Mouse (Mus musculus) spleen, adult 2 months (tissue): ENCODE measurements at regions not wholly inside any gene's neighbourhood (a gene's known extent, or its start where the extent isn't known, plus 50 kb on each side); places are given as distances from the start of the nearest gene placed in this dataset.

Source experiments
- DNase-seq, 2 experiments: peaks; one replicate each; pipeline versions ENCODE4 v3.0.0 to v3.0.0-alpha.2; 2012 to 2021; ENCODE audit warnings: low spot score in 2 of 2, low read depth in 1 of 2
- H3K27ac ChIP-seq: fragments of 200-500 bp; 2 replicates; pipeline ENCODE4 v1.5.1; 2012; ENCODE audit warnings: low read length, inconsistent platforms; ENCODE audit not compliant: insufficient read depth
- H3K27me3 ChIP-seq: fragments of 200-500 bp; 2 replicates; pipeline ENCODE4 v1.6.1; 2012; ENCODE audit warnings: mild to moderate bottlenecking, moderate library complexity, low read length, inconsistent platforms; ENCODE audit not compliant: control insufficient read depth, insufficient read depth
- H3K36me3 ChIP-seq: fragments of 200-500 bp; 2 replicates; pipeline ENCODE4 v1.6.1; 2012; ENCODE audit warnings: mild to moderate bottlenecking, low read length, inconsistent platforms; ENCODE audit not compliant: control insufficient read depth, insufficient read depth
- H3K4me1 ChIP-seq: fragments of 200-500 bp; 2 replicates; pipeline ENCODE4 v1.6.1; 2011; ENCODE audit warnings: inconsistent platforms; ENCODE audit not compliant: control insufficient read depth, insufficient read depth, insufficient read length
- H3K4me3 ChIP-seq: fragments of 200-500 bp; 2 replicates; pipeline ENCODE4 v1.5.1; 2011; ENCODE audit warnings: mild to moderate bottlenecking, inconsistent platforms; ENCODE audit not compliant: insufficient read depth, insufficient read length; ENCODE audit errors: extremely low read depth
- CTCF ChIP-seq: fragments of 200-500 bp; IDR thresholded peaks from 2 replicates; pipeline ENCODE4 v1.5.1; 2011; ENCODE audit warnings: mild to moderate bottlenecking, inconsistent platforms; ENCODE audit not compliant: insufficient read depth, insufficient read length, insufficient replicate concordance; ENCODE audit errors: extremely low read depth
- POLR2A ChIP-seq: fragments of 200-500 bp; IDR thresholded peaks from 2 replicates; pipeline ENCODE4 v1.6.1; 2011; ENCODE audit warnings: low read depth, low read length, inconsistent platforms
- WGBS: fragments of 180-500 bp; shearing (Covaris S2); methylation state at CpG from one replicate; pipeline ENCODE4 v1.1.7; 2018; 5-methylcytosine and 5-hydroxymethylcytosine counted together

DNA sequence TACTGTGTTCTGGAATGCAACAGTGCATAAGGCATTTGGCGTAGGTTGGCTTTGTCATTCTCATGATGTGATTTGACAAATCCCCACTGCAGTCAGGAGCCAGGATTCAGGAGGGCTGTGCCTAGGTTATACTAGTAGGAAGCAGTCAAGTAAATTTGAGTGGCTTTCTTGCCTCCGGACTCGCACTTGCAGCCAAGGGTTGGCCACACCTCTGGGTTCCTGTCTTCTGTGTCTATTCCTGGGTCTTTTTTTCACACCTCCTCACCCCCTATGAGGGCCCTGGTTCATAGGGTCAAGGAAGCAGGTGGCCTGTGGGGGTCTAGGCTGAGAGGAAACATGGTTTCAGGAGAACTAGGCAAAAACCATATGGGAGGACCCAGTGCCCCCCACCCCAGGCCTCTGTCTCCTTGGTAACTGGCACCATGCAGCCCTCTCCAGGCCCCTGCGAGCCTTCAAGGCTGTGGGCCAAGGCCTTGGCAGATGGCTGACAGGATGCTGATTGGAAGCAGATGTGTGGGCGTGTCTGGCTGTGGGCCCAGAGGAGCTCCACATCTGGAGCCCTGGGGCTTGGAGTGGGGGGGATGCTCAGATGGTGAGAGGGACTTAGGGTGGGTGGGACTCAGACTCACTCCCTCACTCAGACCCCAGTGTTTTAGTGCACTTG, 195.7 kb downstream of the Rgs3 start:
- no peaks in the 10 kb centered on the region for H3K36me3 ChIP-seq
- no peak for DNase-seq
- peaks cover 11% of the 10 kb centered on the region; the same call in 1 of the 2 replicates for H3K4me1 ChIP-seq
- H3K4me3 ChIP-seq: no peak overlapping the region
- no peak overlapping the region for H3K27ac ChIP-seq
- no peak for TF ChIP-seq POLR2A
- TF ChIP-seq CTCF: no peak
- WGBS: 40% methylated on average over 5 of the region's 5 CpGs
- no peaks in the 10 kb centered on the region for H3K27me3 ChIP-seq

DNA sequence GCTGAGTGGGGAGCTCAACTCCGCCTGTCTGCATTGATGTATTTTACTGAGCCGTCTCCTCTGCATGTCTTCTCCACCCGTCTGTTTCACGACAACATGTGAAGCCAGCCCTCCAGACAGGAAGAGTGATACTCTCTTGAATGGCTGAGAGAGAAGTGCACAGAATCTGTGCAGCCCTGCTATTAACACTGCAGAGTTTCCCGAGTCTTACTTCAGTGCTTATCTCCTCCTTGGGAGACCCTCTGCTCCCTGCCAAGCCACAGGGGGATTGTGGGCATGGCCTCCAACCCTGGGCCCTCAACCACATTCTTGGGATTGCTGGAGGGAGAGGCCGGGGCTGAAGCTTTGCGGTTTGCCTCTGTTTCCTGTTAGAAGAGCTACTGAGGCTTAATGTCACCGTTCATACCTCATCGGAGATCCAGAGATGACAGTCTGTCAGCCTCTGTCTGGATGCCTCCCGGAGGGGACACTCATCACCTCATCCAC, 197.1 kb downstream of the Rgs3 start:
- H3K27me3 ChIP-seq: no peaks in the 10 kb centered on the region
- no peak overlapping the region for H3K4me3 ChIP-seq
- H3K4me1 ChIP-seq: peaks cover 11% of the 10 kb centered on the region; the same call in 1 of the 2 replicates
- no peak for DNase-seq
- TF ChIP-seq CTCF: no peak
- TF ChIP-seq POLR2A: no peak
- H3K36me3 ChIP-seq: no peaks in the 10 kb centered on the region
- 7% methylated on average over 10 of the region's 10 CpGs for WGBS
- peak overlapping the region; percentile 67 for H3K27ac ChIP-seq

GRCm38 (mm10) chr4:62760748-62761604, 201.3 kb downstream of the Rgs3 start:
- H3K4me1 ChIP-seq: peaks cover 9% of the 10 kb centered on the region; the same call in 1 of the 2 replicates
- H3K27me3 ChIP-seq: no peaks in the 10 kb centered on the region
- DNase-seq: no peak
- no peak overlapping the region for H3K27ac ChIP-seq
- no peaks in the 10 kb centered on the region for H3K36me3 ChIP-seq
- TF ChIP-seq POLR2A: no peak
- no peak for TF ChIP-seq CTCF
- 73% methylated on average over 11 of the region's 11 CpGs for WGBS
- no peak overlapping the region for H3K4me3 ChIP-seq

DNA sequence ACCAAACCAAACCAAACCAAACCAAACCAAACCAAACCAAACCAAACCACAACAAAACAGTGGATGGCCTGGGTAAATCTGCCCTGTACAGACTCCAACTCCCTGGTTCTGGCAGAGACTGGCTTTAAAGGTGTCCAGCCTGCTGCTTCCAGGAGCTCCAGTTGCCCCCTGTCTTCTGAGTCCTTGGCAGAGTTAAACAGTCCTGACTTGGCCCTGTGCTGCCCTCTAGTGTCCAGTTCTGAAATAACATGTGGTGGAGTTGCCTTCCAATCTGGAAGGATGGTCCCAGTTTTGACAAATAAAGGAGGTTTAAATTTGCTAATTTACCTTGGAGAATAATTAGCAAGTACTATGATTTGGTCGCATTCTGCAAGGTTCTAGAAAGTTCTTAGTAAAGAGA, 202.0 kb downstream of the Rgs3 start:
- WGBS: 2% methylated on average over 1 of the region's 1 CpGs
- Histone ChIP-seq H3K36me3 (no peaks in the 10 kb centered on the region), H3K4me1 (peaks cover 7% of the 10 kb centered on the region; the same call in 1 of the 2 replicates), H3K4me3 (no peak overlapping the region), H3K27ac (no peak overlapping the region), H3K27me3 (no peaks in the 10 kb centered on the region)
- DNase-seq: peak; percentile 35 to 73
- TF ChIP-seq POLR2A (no peak), CTCF (peak; percentile 84; the same call in 1 of the 2 replicates)

- no peak overlapping the region for H3K4me3 ChIP-seq
- no peak overlapping the region for H3K27ac ChIP-seq
- whole genome bisulfite sequencing: 5% methylated on average over 5 of the region's 5 CpGs
- H3K4me1 ChIP-seq: no peaks in the 10 kb centered on the region; the same call in 1 of the 2 replicates
- DNase-seq: peak; percentile 38 to 75
- H3K27me3 ChIP-seq: no peaks in the 10 kb centered on the region
- H3K36me3 ChIP-seq: no peaks in the 10 kb centered on the region
- TF ChIP-seq POLR2A: no peak
- peak; percentile 88; the same call in 1 of the 2 replicates for TF ChIP-seq CTCF
Measured at GRCm38 (mm10) chr4:62763990-62764389, 201.4 kb upstream of the Zfp618 start.

DNA sequence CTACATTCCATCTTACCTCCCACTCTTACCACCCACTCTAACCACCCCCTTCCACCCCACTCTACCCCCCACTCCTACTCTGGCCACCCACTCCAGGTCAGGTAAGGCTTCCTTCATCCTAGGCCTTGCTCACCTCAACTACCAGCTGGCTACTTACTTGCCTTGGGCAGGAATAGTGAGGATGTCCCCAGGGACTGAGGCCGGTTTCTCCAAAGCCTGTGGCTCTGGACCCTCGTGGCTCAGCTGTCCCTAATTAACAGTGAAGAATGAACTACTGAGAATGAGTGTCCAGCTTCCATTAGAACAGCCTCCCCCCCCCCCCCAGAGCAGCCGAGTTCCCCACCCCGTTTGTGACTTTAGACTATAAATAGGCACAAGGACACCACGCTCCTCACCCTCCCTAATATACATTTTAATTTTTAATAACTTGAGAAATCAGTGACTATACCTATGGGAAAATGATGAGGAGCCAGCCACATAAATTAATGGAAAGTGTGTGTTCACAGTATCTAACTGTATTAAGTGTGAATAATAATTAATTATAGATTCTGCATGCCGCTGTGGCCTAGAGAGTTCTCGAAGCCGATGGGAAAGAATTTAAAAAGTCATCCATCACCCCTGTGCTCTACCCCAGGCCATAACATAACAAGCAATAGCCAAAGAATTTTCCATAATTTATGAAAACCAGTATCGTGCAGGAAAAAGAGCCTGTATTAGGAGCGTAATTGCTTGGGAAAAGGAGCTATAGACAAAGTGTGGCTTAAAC, 195.7 kb upstream of the Zfp618 start:
- 83% methylated on average over 10 of the region's 10 CpGs for WGBS
- TF ChIP-seq POLR2A (no peak), CTCF (no peak)
- Histone ChIP-seq H3K4me1 (no peaks in the 10 kb centered on the region), H3K27me3 (no peaks in the 10 kb centered on the region), H3K4me3 (no peak overlapping the region), H3K27ac (no peak overlapping the region), H3K36me3 (no peaks in the 10 kb centered on the region)
- DNase-seq: no peak
